Mouse (Mus musculus): ENCODE data around the gene Tas2r130.
"Not testable (repeated sequence)": the region's sequence is repeated elsewhere in the genome, so short reads cannot be mapped to it uniquely, and the experiment has no call there.

Tas2r130 gene

GRCm38 (mm10) chr6:131630812-131631211 is at the start of gene Tas2r130:
Tas2r130 (minus strand) TSS chr6:131630912.
- no peak for DNase-seq (ENCODE audit: low read depth, low spot score)

GRCm38 (mm10) chr6:131678786-131679185 is 48.1 kb upstream of the Tas2r130 start, which contains the start of gene Tas2r106:
Tas2r106 (minus strand) TSS chr6:131678886.
- no peak for DNase-seq (ENCODE audit: low read depth, low spot score)

- DNase-seq (ENCODE audit: low read depth, low spot score), result no peak
Measured at GRCm38 (mm10) chr6:131660049-131660448, 29.3 kb upstream of the Tas2r130 start, which contains the start of gene Tas2r107. Tas2r107 (minus strand) TSS chr6:131660149.

- DNase-seq (ENCODE audit: low read depth, low spot score), result not testable (repeated sequence)
Measured at GRCm38 (mm10) chr6:131609956-131610355, 20.8 kb downstream of the Tas2r130 start.

- no peak for DNase-seq (ENCODE audit: low read depth, low spot score)
Measured at GRCm38 (mm10) chr6:131604821-131605220, 25.9 kb downstream of the Tas2r130 start.

Data from embryo, embryonic 11.5 days (tissue).